Mouse (Mus musculus) MEL (cell line): ENCODE results near the gene Gucy2e. TPM values are rescaled to one million over a fixed set of nuclear protein-coding genes. Genes with fewer than 3 reads are reported as not detected.

Source experiments
- DNase-seq: peaks from one replicate; pipeline ENCODE4 v3.0.0; 2011; ENCODE audit warnings: low read depth, low spot score
- H3K27ac ChIP-seq: 2 replicates; pipeline ENCODE4 v1.5.1; 2012; ENCODE audit warnings: low read depth, mild to moderate bottlenecking, control low read depth, low read length, moderate library complexity; ENCODE audit not compliant: control insufficient read depth
- H3K27me3 ChIP-seq, 2 experiments: fragments of 150-350 bp in 1 of 2; sonication (generic) in 1 of 2; 2 replicates each; pipeline ENCODE4 v1.6.1; 2012; ENCODE audit warnings: low read length in 2 of 2, mild to moderate bottlenecking in 2 of 2, improper control_type of control experiment in 1 of 2, moderate library complexity in 1 of 2; ENCODE audit not compliant: insufficient read depth in 2 of 2, control insufficient read depth in 1 of 2
- H3K36me3 ChIP-seq, 2 experiments: 2 replicates each; pipeline ENCODE4 v1.6.1; 2012 to 2014; ENCODE audit warnings: low read length in 2 of 2, improper control_type of control experiment in 1 of 2, inconsistent platforms in 1 of 2, mild to moderate bottlenecking in 1 of 2; ENCODE audit not compliant: insufficient read depth in 2 of 2, control insufficient read depth in 1 of 2
- H3K4me1 ChIP-seq, 2 experiments: fragments of 150-350 bp in 1 of 2; sonication (generic) in 1 of 2; 2 replicates each; pipeline ENCODE4 v1.6.1; 2012; ENCODE audit warnings: low read length in 2 of 2, improper control_type of control experiment in 1 of 2, mild to moderate bottlenecking in 1 of 2; ENCODE audit not compliant: insufficient read depth in 2 of 2, control insufficient read depth in 1 of 2
- H3K4me3 ChIP-seq, 2 experiments: fragments of 150-350 bp in 1 of 2; sonication (generic) in 1 of 2; 2 replicates each; pipeline ENCODE4 v1.5.1; 2012; ENCODE audit warnings: low read depth in 2 of 2, low read length in 2 of 2, mild to moderate bottlenecking in 2 of 2, moderate library complexity in 2 of 2, control low read depth in 1 of 2, improper control_type of control experiment in 1 of 2; ENCODE audit not compliant: control insufficient read depth in 1 of 2, insufficient read depth in 1 of 2
- H3K79me2 ChIP-seq: 2 replicates; pipeline ENCODE4 v1.6.1; 2012; ENCODE audit warnings: mild to moderate bottlenecking, low read length, moderate library complexity; ENCODE audit not compliant: control insufficient read depth, poor library complexity, insufficient read depth
- H3K9ac ChIP-seq: 2 replicates; pipeline ENCODE4 v1.6.1; 2012; ENCODE audit warnings: low read depth, mild to moderate bottlenecking, control low read depth, low read length, moderate library complexity; ENCODE audit not compliant: control insufficient read depth, poor library complexity, severe bottlenecking
- H3K9me3 ChIP-seq: fragments of 150-350 bp; sonication (generic); replicated peaks from 2 replicates; pipeline ENCODE4 v1.6.1; 2012; ENCODE audit warnings: mild to moderate bottlenecking, low read length, improper control_type of control experiment, moderate library complexity; ENCODE audit not compliant: insufficient read depth
- BHLHE40 ChIP-seq: IDR thresholded peaks from 2 replicates; pipeline ENCODE4 v1.6.1; 2012; ENCODE audit warnings: low read depth, mild to moderate bottlenecking, inconsistent platforms, low read length, improper control_type of control experiment, borderline replicate concordance
- CHD1 ChIP-seq: IDR thresholded peaks from 2 replicates; pipeline ENCODE4 v1.6.1; 2012; ENCODE audit warnings: low read depth, mild to moderate bottlenecking, inconsistent platforms, low read length, improper control_type of control experiment
- CHD2 ChIP-seq: IDR thresholded peaks from 2 replicates; pipeline ENCODE4 v1.6.1; 2011; ENCODE audit warnings: low read length, improper control_type of control experiment
- CTCF ChIP-seq, 3 experiments: IDR thresholded peaks in 2 of 3; conservative IDR thresholded peaks in 1 of 3; 2 replicates each; pipeline ENCODE4 v1.5.1; 2011 to 2012; ENCODE audit warnings: low read length in 3 of 3, low read depth in 2 of 3, mild to moderate bottlenecking in 2 of 3, improper control_type of control experiment in 1 of 3, inconsistent platforms in 1 of 3, mixed read lengths in 1 of 3, moderate library complexity in 1 of 3; ENCODE audit not compliant: control insufficient read depth in 1 of 3, insufficient read depth in 1 of 3, poor library complexity in 1 of 3, severe bottlenecking in 1 of 3
- E2F4 ChIP-seq: IDR thresholded peaks from 2 replicates; pipeline ENCODE4 v1.6.1; 2011; ENCODE audit warnings: low read depth, low read length, improper control_type of control experiment, borderline replicate concordance
- ELF1 ChIP-seq: IDR thresholded peaks from 2 replicates; pipeline ENCODE4 v1.6.1; 2014; ENCODE audit warnings: low read depth, mild to moderate bottlenecking, inconsistent platforms, low read length, improper control_type of control experiment, moderate library complexity
- ETS1 ChIP-seq: IDR thresholded peaks from 2 replicates; pipeline ENCODE4 v1.6.1; 2012; ENCODE audit warnings: low read depth, mild to moderate bottlenecking, inconsistent platforms, low read length, improper control_type of control experiment, moderate library complexity
- GABPA ChIP-seq: IDR thresholded peaks from 2 replicates; pipeline ENCODE4 v1.6.1; 2012; ENCODE audit warnings: low read depth, mild to moderate bottlenecking, inconsistent platforms, low read length, improper control_type of control experiment, moderate library complexity
- GATA1 ChIP-seq: IDR thresholded peaks from 2 replicates; pipeline ENCODE4 v1.6.1; 2011; ENCODE audit warnings: low read depth, low read length, improper control_type of control experiment
- HCFC1 ChIP-seq: IDR thresholded peaks from 2 replicates; pipeline ENCODE4 v1.6.1; 2012; ENCODE audit warnings: low read depth, mild to moderate bottlenecking, inconsistent platforms, low read length, improper control_type of control experiment, moderate library complexity
- KAT2A ChIP-seq: conservative IDR thresholded peaks from 2 replicates; pipeline ENCODE4 v1.6.1; 2012; ENCODE audit warnings: low read depth, low read length, improper control_type of control experiment, inconsistent platforms
- MAFK ChIP-seq: IDR thresholded peaks from 2 replicates; pipeline ENCODE4 v1.6.1; 2011; ENCODE audit warnings: low read depth, mild to moderate bottlenecking, low read length, improper control_type of control experiment, borderline replicate concordance
- MAX ChIP-seq: IDR thresholded peaks from 2 replicates; pipeline ENCODE4 v1.6.1; 2011; ENCODE audit warnings: low read length, improper control_type of control experiment
- MAZ ChIP-seq: IDR thresholded peaks from 2 replicates; pipeline ENCODE4 v1.6.1; 2012; ENCODE audit warnings: low read depth, mild to moderate bottlenecking, inconsistent platforms, low read length, improper control_type of control experiment
- MEF2A ChIP-seq: IDR thresholded peaks from 2 replicates; pipeline ENCODE4 v1.6.1; 2014; ENCODE audit warnings: low read depth, mild to moderate bottlenecking, inconsistent platforms, low read length, improper control_type of control experiment; ENCODE audit not compliant: poor library complexity, insufficient replicate concordance, severe bottlenecking; ENCODE audit errors: extremely low read depth
- MXI1 ChIP-seq: IDR thresholded peaks from 2 replicates; pipeline ENCODE4 v1.6.1; 2011; ENCODE audit warnings: mild to moderate bottlenecking, low read depth, low read length, improper control_type of control experiment
- MYB ChIP-seq: IDR thresholded peaks from 2 replicates; pipeline ENCODE4 v1.6.1; 2011; ENCODE audit warnings: mild to moderate bottlenecking, low read depth, low read length, improper control_type of control experiment
- MYC ChIP-seq: IDR thresholded peaks from 2 replicates; pipeline ENCODE4 v1.6.1; 2011; ENCODE audit warnings: low read depth, mild to moderate bottlenecking, low read length, improper control_type of control experiment, moderate library complexity
- NELFE ChIP-seq: IDR thresholded peaks from 2 replicates; pipeline ENCODE4 v1.6.1; 2011; ENCODE audit warnings: low read depth, low read length, improper control_type of control experiment
- NRF1 ChIP-seq: IDR thresholded peaks from 2 replicates; pipeline ENCODE4 v1.6.1; 2014; ENCODE audit warnings: low read depth, mild to moderate bottlenecking, inconsistent platforms, low read length, improper control_type of control experiment, moderate library complexity; ENCODE audit not compliant: poor library complexity, insufficient read depth, severe bottlenecking
- POLR2A ChIP-seq, 2 experiments: IDR thresholded peaks; 2 replicates each; pipeline ENCODE4 v1.6.1; 2011 to 2012; ENCODE audit warnings: low read length in 2 of 2, mild to moderate bottlenecking in 2 of 2, control low read depth in 1 of 2, improper control_type of control experiment in 1 of 2, low read depth in 1 of 2, moderate library complexity in 1 of 2; ENCODE audit not compliant: control insufficient read depth in 1 of 2, insufficient read depth in 1 of 2, poor library complexity in 1 of 2
- POLR2AphosphoS2 ChIP-seq: IDR thresholded peaks from 2 replicates; pipeline ENCODE4 v1.6.1; 2011; ENCODE audit warnings: low read length, improper control_type of control experiment
- POLR2AphosphoS5 ChIP-seq: IDR thresholded peaks from 2 replicates; pipeline ENCODE4 v1.6.1; 2012; ENCODE audit warnings: low read depth, borderline replicate concordance, mild to moderate bottlenecking, inconsistent platforms, low read length, moderate library complexity, mixed read lengths
- RAD21 ChIP-seq: IDR thresholded peaks from 2 replicates; pipeline ENCODE4 v1.6.1; 2011; ENCODE audit warnings: mild to moderate bottlenecking, low read depth, low read length, improper control_type of control experiment
- RCOR1 ChIP-seq: IDR thresholded peaks from 2 replicates; pipeline ENCODE4 v1.6.1; 2012; ENCODE audit warnings: low read depth, mild to moderate bottlenecking, inconsistent platforms, low read length, improper control_type of control experiment
- SIN3A ChIP-seq: IDR thresholded peaks from 2 replicates; pipeline ENCODE4 v1.6.1; 2012; ENCODE audit warnings: low read length, improper control_type of control experiment, inconsistent platforms
- SMC3 ChIP-seq: IDR thresholded peaks from 2 replicates; pipeline ENCODE4 v1.6.1; 2011; ENCODE audit warnings: low read depth, low read length, improper control_type of control experiment
- TAL1 ChIP-seq: IDR thresholded peaks from 2 replicates; pipeline ENCODE4 v1.6.1; 2012; ENCODE audit warnings: mild to moderate bottlenecking, inconsistent platforms, low read length, moderate library complexity, mixed read lengths
- TBP ChIP-seq: IDR thresholded peaks from 2 replicates; pipeline ENCODE4 v1.8.0; 2011; ENCODE audit warnings: low read depth, low read length, improper control_type of control experiment
- TCF12 ChIP-seq: IDR thresholded peaks from 2 replicates; pipeline ENCODE4 v1.6.1; 2014; ENCODE audit warnings: low read depth, mild to moderate bottlenecking, inconsistent platforms, low read length, improper control_type of control experiment, moderate library complexity
- UBTF ChIP-seq: IDR thresholded peaks from 2 replicates; pipeline ENCODE4 v1.6.1; 2012; ENCODE audit warnings: low read depth, mild to moderate bottlenecking, inconsistent platforms, low read length, improper control_type of control experiment, moderate library complexity, borderline replicate concordance; ENCODE audit not compliant: insufficient read depth
- USF1 ChIP-seq: IDR thresholded peaks from 2 replicates; pipeline ENCODE4 v1.6.1; 2014; ENCODE audit warnings: low read depth, mild to moderate bottlenecking, inconsistent platforms, low read length, improper control_type of control experiment, moderate library complexity
- USF2 ChIP-seq, 2 experiments: IDR thresholded peaks; 2 replicates each; pipeline ENCODE4 v1.6.1; 2011 to 2012; ENCODE audit warnings: improper control_type of control experiment in 2 of 2, low read length in 2 of 2, borderline replicate concordance in 1 of 2, inconsistent platforms in 1 of 2, low read depth in 1 of 2, mild to moderate bottlenecking in 1 of 2; ENCODE audit not compliant: insufficient read depth in 1 of 2
- ZKSCAN1 ChIP-seq: IDR thresholded peaks from 2 replicates; pipeline ENCODE4 v1.6.1; 2012; ENCODE audit warnings: low read depth, mild to moderate bottlenecking, inconsistent platforms, low read length, improper control_type of control experiment, moderate library complexity
- ZMIZ1 ChIP-seq: IDR thresholded peaks from 2 replicates; pipeline ENCODE4 v1.6.1; 2012; ENCODE audit warnings: low read depth, mild to moderate bottlenecking, inconsistent platforms, low read length, improper control_type of control experiment, moderate library complexity
- ZNF384 ChIP-seq: IDR thresholded peaks from 2 replicates; pipeline ENCODE4 v1.6.1; 2012; ENCODE audit warnings: low read depth, mild to moderate bottlenecking, inconsistent platforms, low read length, improper control_type of control experiment
- polyA plus RNA-seq, 2 experiments: library from polyadenylated mRNA; stranded (reverse) in 1 of 2; unstranded in 1 of 2; fragments of >175 nt in 1 of 2; fragments of >200 nt in 1 of 2; gene quantifications; 2 replicates each; pipeline versions ENCODE4 v1.2.1 to v1.2.4; 2012; ENCODE audit warnings: low replicate concordance in 2 of 2, low read depth in 1 of 2; ENCODE audit not compliant: insufficient read length in 2 of 2, insufficient read depth in 1 of 2, missing spikeins in 1 of 2
- total RNA-seq: library from RNA; depleted of rRNA; stranded (reverse); fragments of 300-350 nt; gene quantifications from 2 replicates; pipeline ENCODE4 v1.2.3, GENCODE M21; 2012

The Gucy2e gene
- total and polyA plus RNA-seq, 3 experiments: not detected

GRCm38 (mm10) chr11:69268100-69268499 is 31.3 kb upstream of the Gucy2e start (continued):
- TF ChIP-seq UBTF (no peak), E2F4 (no peak), MAFK (no peak)

GRCm38 (mm10) chr11:69267341-69267740 is 30.5 kb upstream of the Gucy2e start:
- no peak overlapping the region for H3K4me3 ChIP-seq
- no peaks in the 10 kb centered on the region for H3K4me1 ChIP-seq
- peak; percentile 74 for DNase-seq
- no peaks in the 10 kb centered on the region for H3K36me3 ChIP-seq
- peaks cover 2 to 10% of the 10 kb centered on the region in 2 experiments for H3K27me3 ChIP-seq
- H3K79me2 ChIP-seq: no peaks in the 10 kb centered on the region
- H3K9me3 ChIP-seq: no peaks in the 10 kb centered on the region
- no peak overlapping the region for H3K9ac ChIP-seq
- H3K27ac ChIP-seq: no peak overlapping the region
- TF ChIP-seq NELFE (no peak), RAD21 (peak; percentile 92), MYC (no peak), BHLHE40 (no peak), ZKSCAN1 (no peak), TBP (no peak), POLR2AphosphoS5 (no peak), SIN3A (no peak), GABPA (no peak), MAX (no peak), CTCF (IDR thresholded peaks at IDR 0.05 in 2 of 3, conservative IDR thresholded peaks at IDR 0.05 in 1 of 3; ENCODE audit: control insufficient read depth in 1 of 3, insufficient read depth in 1 of 3, low read depth in 2 of 3, low read length in 3 of 3, poor library complexity in 1 of 3, severe bottlenecking in 1 of 3) (peak; percentile 49 to 84 (median 64)), MEF2A (no peak), USF1 (no peak), POLR2AphosphoS2 (no peak), NRF1 (no peak), E2F4 (no peak), ELF1 (no peak), KAT2A (no peak), CHD2 (no peak), HCFC1 (no peak), MAZ (no peak), USF2 (IDR thresholded peaks at IDR 0.05; ENCODE audit: borderline replicate concordance in 1 of 2, insufficient read depth in 1 of 2, low read depth in 1 of 2, low read length in 2 of 2) (no peak), POLR2A (IDR thresholded peaks at IDR 0.05; ENCODE audit: control insufficient read depth in 1 of 2, insufficient read depth in 1 of 2, low read depth in 1 of 2, low read length in 2 of 2, poor library complexity in 1 of 2) (no peak), UBTF (no peak), ZNF384 (peak; percentile 79), TCF12 (no peak), MYB (no peak), SMC3 (peak; percentile 80), ZMIZ1 (no peak), CHD1 (no peak), MAFK (no peak), ETS1 (no peak), RCOR1 (no peak), TAL1 (no peak), GATA1 (no peak), MXI1 (no peak)
